In the genomic region with DNA sequence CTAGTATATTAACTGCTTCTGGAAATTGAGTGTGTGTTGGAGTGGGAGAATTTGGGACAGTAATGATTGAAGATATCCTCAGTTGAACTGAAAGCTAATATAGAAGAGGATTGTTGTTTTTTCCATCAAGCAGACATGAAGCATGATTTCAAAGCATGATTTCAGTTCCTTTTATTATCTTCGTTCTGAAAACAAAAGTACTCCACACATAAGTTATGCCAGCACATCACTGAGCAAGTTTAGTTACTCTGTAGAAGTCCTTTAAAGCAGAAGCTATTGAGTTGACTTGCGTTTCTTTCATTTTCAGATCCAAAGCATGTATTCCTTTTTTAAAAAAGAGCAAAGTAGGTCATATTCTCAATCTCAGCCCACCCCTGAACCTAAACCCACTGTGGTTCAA, we compare ENCODE assay signal across 24 mouse cellular contexts. TPM values are rescaled to one million over a fixed set of nuclear protein-coding genes. Genes with fewer than 3 reads are reported as not detected.
DNase-seq lines count a peak whose midpoint lies in the region; ATAC-seq and TF ChIP-seq lines count a peak whose summit lies in the region.
"Had no signal": no experiment of that assay in that cellular context is flagged by ENCODE, and none has a peak within 500 bp of the region (broad histone marks: within the 10 kb centered on the region; RNA-seq: fewer than 3 reads in every experiment).

No protein-coding gene starts in this region.

- 0 out of 2 replicates have a peak, but pooled peaks have one; percentile 27 for ATAC-seq in common myeloid progenitor, adult 5-6 weeks (replicated peaks; ENCODE audit: low read depth, poor library complexity, severe bottlenecking)
- no peak for ATAC-seq in liver, embryonic 11.5 days (replicated peaks; ENCODE audit: low FRiP score)
- no peak for ATAC-seq in kidney, embryonic 14.5 days (ENCODE audit: low FRiP score, low TSS enrichment)
- ATAC-seq: activated CD4-positive, CD25-positive, alpha-beta regulatory T cell, adult 4 months; forebrain, embryonic 13.5 days; forebrain, embryonic 15.5 days; forebrain, postnatal 0 days; Patski had no signal

- no peaks in the 10 kb centered on the region for H3K9me3 ChIP-seq in liver, embryonic 11.5 days (ENCODE audit: control insufficient read depth, low read length)
- H3K9me3 ChIP-seq in kidney, embryonic 14.5 days (ENCODE audit: control insufficient read depth, low read length) = no peaks in the 10 kb centered on the region
- H3K9me3 ChIP-seq: embryonic facial prominence, embryonic 10.5 days; embryonic facial prominence, embryonic 12.5 days; forebrain, embryonic 13.5 days; forebrain, embryonic 15.5 days; G1E had no signal

- peak overlapping the region; percentile 61; the same call in 1 of the 2 replicates for H3K27ac ChIP-seq in spleen, adult 2 months (ENCODE audit: insufficient read depth, low read length)
- 0 out of 2 replicates have a peak overlapping the region, but pooled peaks have one; percentile 21 for H3K27ac ChIP-seq in macrophage
- no peak overlapping the region for H3K27ac ChIP-seq in liver, embryonic 11.5 days (ENCODE audit: low read depth, low read length)
- no peak overlapping the region for H3K27ac ChIP-seq in kidney, embryonic 14.5 days (ENCODE audit: low read depth, low read length)
- H3K27ac ChIP-seq: embryonic facial prominence, embryonic 10.5 days; embryonic facial prominence, embryonic 12.5 days; forebrain, embryonic 13.5 days; forebrain, embryonic 15.5 days had no signal

- H3K79me2 ChIP-seq in macrophage (ENCODE audit: inconsistent target) = no peaks in the 10 kb centered on the region

- no peak for DNase-seq in spleen, adult 2 months (ENCODE audit: low read depth in 1 of 2, low spot score in 2 of 2)
- DNase-seq in spleen, postnatal 4 days (ENCODE audit: low spot score in 2 of 2) = no peak
- DNase-seq in splenic B cell, adult 2 months (ENCODE audit: low read depth, low spot score) = peak; percentile 53
- DNase-seq in liver, embryonic 11.5 days (ENCODE audit: low spot score) = no peak
- DNase-seq in thymus, postnatal 36 days = no peak
- DNase-seq: adrenal gland, adult 8-10 months; adrenal gland, postnatal 14 days; adrenal gland, postnatal 36 days; cerebellum, adult 11-12 months; cerebellum, adult 2 months; cerebellum, adult 9-10 months; cerebellum, postnatal 10 days; cerebellum, postnatal 25 days; forebrain, postnatal 0 days had no signal

- no peaks in the 10 kb centered on the region for H3K36me3 ChIP-seq in spleen, adult 2 months (ENCODE audit: control insufficient read depth, insufficient read depth, low read length)
- H3K36me3 ChIP-seq in macrophage (ENCODE audit: inconsistent target) = no peaks in the 10 kb centered on the region
- no peaks in the 10 kb centered on the region; the same call in 1 of the 2 replicates for H3K36me3 ChIP-seq in splenic B cell, adult 2 months (ENCODE audit: control insufficient read depth, insufficient read depth, low read length, poor library complexity, severe bottlenecking)
- no peaks in the 10 kb centered on the region for H3K36me3 ChIP-seq in liver, embryonic 11.5 days (ENCODE audit: control insufficient read depth, insufficient read depth, low read length)
- no peaks in the 10 kb centered on the region for H3K36me3 ChIP-seq in kidney, embryonic 14.5 days (ENCODE audit: control insufficient read depth, insufficient read depth, low read length)
- H3K36me3 ChIP-seq: embryonic facial prominence, embryonic 10.5 days; embryonic facial prominence, embryonic 12.5 days; forebrain, embryonic 15.5 days had no signal

- no peak overlapping the region for H3K9ac ChIP-seq in liver, embryonic 11.5 days (ENCODE audit: low read depth, low read length)
- no peak overlapping the region for H3K9ac ChIP-seq in kidney, embryonic 14.5 days (ENCODE audit: low read depth, low read length)
- H3K9ac ChIP-seq: embryonic facial prominence, embryonic 12.5 days; forebrain, embryonic 13.5 days; forebrain, embryonic 15.5 days; forebrain, postnatal 0 days had no signal

- peaks cover 2% of the 10 kb centered on the region for H3K4me1 ChIP-seq in spleen, adult 2 months (ENCODE audit: control insufficient read depth, insufficient read depth, insufficient read length)
- H3K4me1 ChIP-seq in liver, embryonic 11.5 days (replicated peaks; ENCODE audit: control insufficient read depth, insufficient read depth, low read length) = no peaks in the 10 kb centered on the region
- H3K4me1 ChIP-seq in kidney, embryonic 14.5 days (ENCODE audit: control insufficient read depth, insufficient read depth, low read length) = no peaks in the 10 kb centered on the region
- H3K4me1 ChIP-seq: embryonic facial prominence, embryonic 10.5 days; embryonic facial prominence, embryonic 12.5 days; forebrain, embryonic 13.5 days; forebrain, embryonic 15.5 days had no signal

- H3K27me3 ChIP-seq in spleen, adult 2 months (ENCODE audit: control insufficient read depth, insufficient read depth, low read length) = no peaks in the 10 kb centered on the region
- no peaks in the 10 kb centered on the region for H3K27me3 ChIP-seq in splenic B cell, adult 2 months (ENCODE audit: control insufficient read depth, insufficient read depth, low read length, poor library complexity, severe bottlenecking)
- H3K27me3 ChIP-seq in liver, embryonic 11.5 days (replicated peaks; ENCODE audit: control insufficient read depth, insufficient read depth, low read length) = no peaks in the 10 kb centered on the region
- no peaks in the 10 kb centered on the region for H3K27me3 ChIP-seq in kidney, embryonic 14.5 days (ENCODE audit: control insufficient read depth, insufficient read depth, low read length)
- H3K27me3 ChIP-seq: embryonic facial prominence, embryonic 12.5 days; forebrain, embryonic 13.5 days; forebrain, embryonic 15.5 days; Patski had no signal

- no peak overlapping the region for H3K4me2 ChIP-seq in liver, embryonic 11.5 days
- no peak overlapping the region for H3K4me2 ChIP-seq in kidney, embryonic 14.5 days (replicated peaks; ENCODE audit: low read depth, low read length)
- H3K4me2 ChIP-seq: embryonic facial prominence, embryonic 12.5 days; forebrain, embryonic 13.5 days; forebrain, embryonic 15.5 days had no signal

- no peak overlapping the region for H3K4me3 ChIP-seq in spleen, adult 2 months (ENCODE audit: extremely low read depth, insufficient read depth, insufficient read length)
- H3K4me3 ChIP-seq in macrophage (ENCODE audit: inconsistent target) = no peak overlapping the region
- H3K4me3 ChIP-seq in liver, embryonic 11.5 days (ENCODE audit: low read depth, low read length) = no peak overlapping the region
- H3K4me3 ChIP-seq in kidney, embryonic 14.5 days (ENCODE audit: low read length) = no peak overlapping the region
- H3K4me3 ChIP-seq: embryonic facial prominence, embryonic 10.5 days; embryonic facial prominence, embryonic 12.5 days; forebrain, embryonic 13.5 days; forebrain, embryonic 15.5 days had no signal

- TF ChIP-seq CTCF in spleen, adult 2 months (IDR thresholded peaks at IDR 0.05; ENCODE audit: extremely low read depth, insufficient read depth, insufficient read length, insufficient replicate concordance) = no peak

- TF ChIP-seq POLR2A in spleen, adult 2 months (IDR thresholded peaks at IDR 0.05; ENCODE audit: low read depth, low read length) = no peak

- 35% methylated on average over 2 of the region's 2 CpGs for WGBS in spleen, adult 2 months
- WGBS in macrophage (ENCODE audit: missing documents) = 14% methylated on average over 2 of the region's 2 CpGs
- WGBS in liver, embryonic 11.5 days = 86% methylated on average over 2 of the region's 2 CpGs
- WGBS in kidney, embryonic 14.5 days = 86% methylated on average over 2 of the region's 2 CpGs

RNA-seq across cellular contexts. Expression of a gene that starts 15.2 kb away (rescaled TPM):
- polyA plus RNA-seq in spleen, adult 2 months (2012; rRNA removed) = 3.0 and 4.5 TPM in 2 replicates
- 30.1 and 46.0 TPM in 2 replicates for total RNA-seq in common myeloid progenitor, adult 5-6 weeks (2017)
- 1 to 10 TPM in 22 of 26 experiments, under 1 TPM in 4; 0.51 to 6.9 (median 3.1) TPM for total RNA-seq in macrophage (2018; cell fraction: chromatin; rRNA removed)
- total RNA-seq in macrophage (2018; cell fraction: cytosol; rRNA removed) = 10 to 100 TPM in 25 of 26 experiments, 1 to 10 TPM in 1; 9.6 to 15.3 (median 12.9) TPM
- total RNA-seq in macrophage (2018; cell fraction: nucleus; rRNA removed) = 1 to 10 TPM; 2.0 to 9.2 (median 5.4) TPM
- polyA plus RNA-seq in macrophage (2018) = 10.6 to 19.8 TPM (median 15.6 TPM) in 3 replicates
- 22.4 and 25.8 TPM in 2 replicates for polyA plus RNA-seq in liver, embryonic 11.5 days (2014; fragmentation: Nextera tagmentation; extraction: Ambion mirVana)
- polyA plus RNA-seq in kidney, embryonic 14.5 days (2014; fragmentation: Nextera tagmentation; extraction: Ambion mirVana) = 20.5 and 21.4 TPM in 2 replicates

RNA-seq across cellular contexts. Expression of a gene that starts 29.5 kb away (rescaled TPM):
- 5.1 and 5.4 TPM in 2 replicates for polyA plus RNA-seq in spleen, adult 2 months (2012; rRNA removed)
- total RNA-seq in common myeloid progenitor, adult 5-6 weeks (2017) = 6.6 and 11.1 TPM in 2 replicates
- total RNA-seq in macrophage (2018; cell fraction: chromatin; rRNA removed) = 1 to 10 TPM in 25 of 26 experiments, under 1 TPM in 1; 0.84 to 8.8 (median 3.5) TPM
- 1 to 10 TPM in 25 of 26 experiments, under 1 TPM in 1; 0.99 to 3.6 (median 1.9) TPM for total RNA-seq in macrophage (2018; cell fraction: cytosol; rRNA removed)
- 1 to 10 TPM in 25 of 26 experiments, under 1 TPM in 1; 0.77 to 7.2 (median 3.5) TPM for total RNA-seq in macrophage (2018; cell fraction: nucleus; rRNA removed)
- polyA plus RNA-seq in macrophage (2018) = 1.6 to 2.9 TPM (median 2.5 TPM) in 3 replicates
- 18.5 and 23.5 TPM in 2 replicates for polyA plus RNA-seq in liver, embryonic 11.5 days (2014; fragmentation: Nextera tagmentation; extraction: Ambion mirVana)
- 29.7 and 47.3 TPM in 2 replicates for polyA plus RNA-seq in kidney, embryonic 14.5 days (2014; fragmentation: Nextera tagmentation; extraction: Ambion mirVana)

RNA-seq across cellular contexts. Expression of a gene that starts 47.4 kb away (rescaled TPM):
- 49.8 and 53.0 TPM in 2 replicates for polyA plus RNA-seq in spleen, adult 2 months (2012; rRNA removed)
- total RNA-seq in common myeloid progenitor, adult 5-6 weeks (2017) = 230 and 244 TPM in 2 replicates
- total RNA-seq in macrophage (2018; cell fraction: chromatin; rRNA removed) = 100 to 1,000 TPM; 141 to 413 (median 246) TPM
- 100 to 1,000 TPM; 170 to 231 (median 203) TPM for total RNA-seq in macrophage (2018; cell fraction: cytosol; rRNA removed)
- 100 to 1,000 TPM; 155 to 273 (median 205) TPM for total RNA-seq in macrophage (2018; cell fraction: nucleus; rRNA removed)
- polyA plus RNA-seq in macrophage (2018) = 98.5 to 135 TPM (median 111 TPM) in 3 replicates
- 77.7 and 80.0 TPM in 2 replicates for polyA plus RNA-seq in liver, embryonic 11.5 days (2014; fragmentation: Nextera tagmentation; extraction: Ambion mirVana)
- polyA plus RNA-seq in kidney, embryonic 14.5 days (2014; fragmentation: Nextera tagmentation; extraction: Ambion mirVana) = 64.8 and 86.1 TPM in 2 replicates

Comparison
In these comparisons a context has a peak if more than half of its experiments do, and no peak if none do; other contexts are left out.
1. H3K27ac ChIP-seq: peak in spleen, adult 2 months (single experiment) and macrophage (single experiment); none in liver, embryonic 11.5 days (single experiment) and kidney, embryonic 14.5 days (single experiment).